Mouse (Mus musculus): ENCODE measurements around the gene Gm13278.

DNA sequence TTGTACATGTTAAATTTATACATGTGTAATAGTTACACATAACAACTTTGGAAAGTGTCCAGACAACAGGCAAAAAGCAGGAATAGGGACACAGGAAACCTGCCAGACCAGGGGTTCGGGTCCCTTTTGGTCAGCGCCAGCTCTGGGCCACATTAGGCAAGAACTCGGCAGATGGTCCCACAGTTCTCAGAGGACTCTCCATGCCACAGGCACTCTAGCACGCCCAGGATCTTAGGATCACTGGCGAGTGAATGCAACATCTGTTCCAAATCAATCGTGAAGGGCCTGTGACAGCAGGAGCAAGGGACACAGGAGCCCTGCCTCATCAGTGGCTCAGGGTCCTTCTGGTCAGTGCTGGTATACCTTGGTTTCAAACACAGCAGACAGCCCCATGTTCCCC lies 41.4 kb upstream of the Gm13278 start:
- TF ChIP-seq POLR2A (IDR thresholded peaks at IDR 0.05; ENCODE audit: control insufficient read depth, extremely low read depth, insufficient read depth, low read length, poor library complexity) (no peak), CTCF (IDR thresholded peaks at IDR 0.05; ENCODE audit: borderline replicate concordance, control insufficient read depth, extremely low read depth, insufficient read depth, low read length, poor library complexity) (no peak)

Data from thymus, adult 2 months (tissue).